Mouse (Mus musculus): ENCODE results near the gene Cyp8b1.

GRCm38 (mm10) chr9:121906456-121906855 is 9.6 kb downstream of the Cyp8b1 start:
- TF ChIP-seq CTCF (IDR thresholded peaks at IDR 0.05; ENCODE audit: control insufficient read depth, insufficient read depth, insufficient read length) = no peak
- TF ChIP-seq MAX (IDR thresholded peaks at IDR 0.05) = no peak
- no peak for TF ChIP-seq MYOD1 (IDR thresholded peaks at IDR 0.05; ENCODE audit: control insufficient read depth, insufficient read length, low read depth)
- TF ChIP-seq USF1 (IDR thresholded peaks at IDR 0.05; ENCODE audit: low read depth) = no peak
- TF ChIP-seq CEBPB (IDR thresholded peaks at IDR 0.05; ENCODE audit: low read depth) = no peak
- no peak for TF ChIP-seq MYOG (IDR thresholded peaks at IDR 0.05; ENCODE audit: control insufficient read depth, extremely low read depth, insufficient read length)

All from C2C12 (cell line).